Mouse (Mus musculus): ENCODE results near the gene Dop1a. TPM values are rescaled to one million over a fixed set of nuclear protein-coding genes. Genes with fewer than 3 reads are reported as not detected.

The Dop1a gene
- 6.7 and 7.2 TPM in 2 replicates for polyA plus RNA-seq (2015; fragmentation: Nextera tagmentation; extraction: Ambion mirVana)

GRCm38 (mm10) chr9:86466990-86467870, at the start of gene Dop1a:
Dop1a (plus strand) TSS chr9:86467154.
- Histone ChIP-seq H3K27me3 (ENCODE audit: control insufficient read depth, insufficient read depth, low read length) (no peaks in the 10 kb centered on the region), H3K4me1 (replicated peaks; ENCODE audit: control insufficient read depth, insufficient read depth) (no peaks in the 10 kb centered on the region), H3K4me2 (replicated peaks; ENCODE audit: low read depth) (peak within 1 kb of the TSS; percentile 76), H3K4me3 (ENCODE audit: low read depth, low read length) (peak within 1 kb of the TSS; percentile 84), H3K9me3 (ENCODE audit: control insufficient read depth, low read length) (no peaks in the 10 kb centered on the region), H3K27ac (replicated peaks) (peak within 1 kb of the TSS; percentile 94), H3K9ac (ENCODE audit: low read length) (peak within 1 kb of the TSS; percentile 95), H3K36me3 (ENCODE audit: control insufficient read depth, insufficient read depth, low read length) (no peaks in the 10 kb centered on the region)
- WGBS, result 2% methylated on average over 84 of the region's 93 CpGs
- no peak for TF ChIP-seq EP300 (optimal IDR thresholded peaks at IDR 0.05)
- TF ChIP-seq CTCF (IDR thresholded peaks at IDR 0.05; ENCODE audit: low read depth), result peak; percentile 86
- ATAC-seq (ENCODE audit: low FRiP score, low TSS enrichment) (peak; percentile 96), DNase-seq (ENCODE audit: low spot score) (peak; percentile 94)

- Histone ChIP-seq H3K36me3 (ENCODE audit: control insufficient read depth, insufficient read depth, low read length) (no peaks in the 10 kb centered on the region), H3K4me1 (replicated peaks; ENCODE audit: control insufficient read depth, insufficient read depth) (no peaks in the 10 kb centered on the region), H3K4me3 (ENCODE audit: low read depth, low read length) (no peak overlapping the region), H3K4me2 (replicated peaks; ENCODE audit: low read depth) (no peak overlapping the region), H3K9ac (ENCODE audit: low read length) (no peak overlapping the region), H3K27ac (replicated peaks) (no peak overlapping the region), H3K27me3 (ENCODE audit: control insufficient read depth, insufficient read depth, low read length) (no peaks in the 10 kb centered on the region), H3K9me3 (ENCODE audit: control insufficient read depth, low read length) (no peaks in the 10 kb centered on the region)
- TF ChIP-seq CTCF (IDR thresholded peaks at IDR 0.05; ENCODE audit: low read depth), result no peak
- TF ChIP-seq EP300 (optimal IDR thresholded peaks at IDR 0.05), result no peak
- no peak for DNase-seq (ENCODE audit: low spot score)
- 100% methylated on average over 1 of the region's 1 CpGs for WGBS
- ATAC-seq (ENCODE audit: low FRiP score, low TSS enrichment), result no peak
Measured at GRCm38 (mm10) chr9:86417971-86418370, 49.0 kb upstream of the Dop1a start.

DNA sequence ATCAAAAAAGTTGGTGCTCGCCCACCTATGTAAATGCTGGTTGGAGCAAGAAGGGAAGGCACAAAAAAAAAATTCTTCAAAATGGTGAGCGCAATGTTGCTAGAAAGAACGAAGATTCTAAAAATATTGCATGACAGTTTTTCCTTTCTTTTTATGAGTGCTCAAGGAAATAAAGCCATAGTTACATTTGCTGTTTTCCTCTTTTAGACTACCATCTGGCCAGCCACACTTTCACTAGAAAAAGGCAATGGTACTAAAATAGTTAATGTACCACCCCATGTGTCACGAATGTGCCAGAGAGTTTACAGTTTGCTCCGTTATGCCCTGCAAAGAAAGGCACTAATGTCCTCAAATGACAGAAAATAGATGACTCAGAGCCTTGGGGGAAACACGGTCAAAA, 47.6 kb upstream of the Dop1a start:
- WGBS, result 68% methylated on average over 6 of the region's 6 CpGs
- Histone ChIP-seq H3K4me3 (ENCODE audit: low read depth, low read length) (no peak overlapping the region), H3K27ac (replicated peaks) (no peak overlapping the region), H3K4me2 (replicated peaks; ENCODE audit: low read depth) (no peak overlapping the region), H3K9me3 (ENCODE audit: control insufficient read depth, low read length) (no peaks in the 10 kb centered on the region), H3K4me1 (replicated peaks; ENCODE audit: control insufficient read depth, insufficient read depth) (no peaks in the 10 kb centered on the region), H3K27me3 (ENCODE audit: control insufficient read depth, insufficient read depth, low read length) (no peaks in the 10 kb centered on the region), H3K36me3 (ENCODE audit: control insufficient read depth, insufficient read depth, low read length) (no peaks in the 10 kb centered on the region), H3K9ac (ENCODE audit: low read length) (no peak overlapping the region)
- TF ChIP-seq CTCF (IDR thresholded peaks at IDR 0.05; ENCODE audit: low read depth) (no peak), EP300 (optimal IDR thresholded peaks at IDR 0.05) (no peak)
- ATAC-seq (ENCODE audit: low FRiP score, low TSS enrichment) (no peak), DNase-seq (ENCODE audit: low spot score) (no peak)

DNA sequence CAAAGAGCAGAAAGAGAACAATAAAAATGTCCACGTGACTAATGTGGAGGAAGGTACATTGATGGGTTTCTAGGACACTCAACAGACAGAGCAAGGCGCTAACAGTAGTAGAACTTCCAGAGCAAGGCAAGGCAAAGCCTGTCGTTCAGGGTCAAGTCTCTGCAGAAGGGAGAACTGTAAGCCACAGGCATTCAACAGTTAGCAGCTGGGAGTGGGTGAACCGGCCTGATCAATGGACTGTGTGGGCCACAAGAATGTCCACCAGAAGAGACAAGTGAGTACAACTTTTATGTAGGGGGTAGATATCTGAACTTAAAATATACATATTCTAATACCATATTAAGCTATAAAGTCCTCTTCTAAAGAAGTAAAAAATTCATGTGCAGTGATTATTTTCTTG, 43.6 kb upstream of the Dop1a start:
- H3K9me3 ChIP-seq (ENCODE audit: control insufficient read depth, low read length), result no peaks in the 10 kb centered on the region
- no peak overlapping the region for H3K9ac ChIP-seq (ENCODE audit: low read length)
- no peaks in the 10 kb centered on the region for H3K4me1 ChIP-seq (replicated peaks; ENCODE audit: control insufficient read depth, insufficient read depth)
- no peak for ATAC-seq (ENCODE audit: low FRiP score, low TSS enrichment)
- no peak overlapping the region for H3K4me3 ChIP-seq (ENCODE audit: low read depth, low read length)
- H3K36me3 ChIP-seq (ENCODE audit: control insufficient read depth, insufficient read depth, low read length), result no peaks in the 10 kb centered on the region
- no peak for TF ChIP-seq EP300 (optimal IDR thresholded peaks at IDR 0.05)
- no peak for TF ChIP-seq CTCF (IDR thresholded peaks at IDR 0.05; ENCODE audit: low read depth)
- H3K27ac ChIP-seq (replicated peaks), result no peak overlapping the region
- DNase-seq (ENCODE audit: low spot score), result no peak
- H3K4me2 ChIP-seq (replicated peaks; ENCODE audit: low read depth), result no peak overlapping the region
- WGBS, result 84% methylated on average over 4 of the region's 4 CpGs
- no peaks in the 10 kb centered on the region for H3K27me3 ChIP-seq (ENCODE audit: control insufficient read depth, insufficient read depth, low read length)

DNA sequence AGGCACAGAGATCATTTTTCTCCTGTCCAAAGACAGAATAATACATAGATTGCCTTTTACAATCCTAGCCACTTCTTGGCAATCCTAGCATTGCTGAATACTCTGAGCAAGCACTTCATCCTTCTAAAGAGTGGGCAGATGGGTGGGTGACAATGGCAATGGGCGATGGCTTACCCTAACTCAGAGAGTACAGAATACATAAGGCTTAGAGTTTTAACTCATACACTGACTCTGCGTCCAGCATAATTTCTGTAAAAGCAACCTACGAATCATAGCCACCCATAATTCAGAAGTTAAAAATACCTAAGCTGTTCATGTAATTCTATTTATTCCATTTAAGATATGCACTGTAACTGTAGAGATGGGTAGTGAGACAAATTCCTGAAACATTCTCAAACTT, 31.4 kb upstream of the Dop1a start:
- no peaks in the 10 kb centered on the region for H3K27me3 ChIP-seq (ENCODE audit: control insufficient read depth, insufficient read depth, low read length)
- no peak overlapping the region for H3K27ac ChIP-seq (replicated peaks)
- H3K4me3 ChIP-seq (ENCODE audit: low read depth, low read length), result no peak overlapping the region
- H3K9me3 ChIP-seq (ENCODE audit: control insufficient read depth, low read length), result no peaks in the 10 kb centered on the region
- WGBS, result 74% methylated on average over 3 of the region's 3 CpGs
- H3K36me3 ChIP-seq (ENCODE audit: control insufficient read depth, insufficient read depth, low read length), result no peaks in the 10 kb centered on the region
- TF ChIP-seq EP300 (optimal IDR thresholded peaks at IDR 0.05) (no peak), CTCF (IDR thresholded peaks at IDR 0.05; ENCODE audit: low read depth) (no peak)
- H3K4me2 ChIP-seq (replicated peaks; ENCODE audit: low read depth), result no peak overlapping the region
- no peak overlapping the region for H3K9ac ChIP-seq (ENCODE audit: low read length)
- DNase-seq (ENCODE audit: low spot score) (no peak), ATAC-seq (ENCODE audit: low FRiP score, low TSS enrichment) (no peak)
- no peaks in the 10 kb centered on the region for H3K4me1 ChIP-seq (replicated peaks; ENCODE audit: control insufficient read depth, insufficient read depth)

GRCm38 (mm10) chr9:86436608-86437007, 30.3 kb upstream of the Dop1a start:
- Histone ChIP-seq H3K4me2 (replicated peaks; ENCODE audit: low read depth) (no peak overlapping the region), H3K36me3 (ENCODE audit: control insufficient read depth, insufficient read depth, low read length) (no peaks in the 10 kb centered on the region), H3K27me3 (ENCODE audit: control insufficient read depth, insufficient read depth, low read length) (no peaks in the 10 kb centered on the region), H3K27ac (replicated peaks) (no peak overlapping the region), H3K4me3 (ENCODE audit: low read depth, low read length) (no peak overlapping the region), H3K9ac (ENCODE audit: low read length) (no peak overlapping the region), H3K9me3 (ENCODE audit: control insufficient read depth, low read length) (no peaks in the 10 kb centered on the region), H3K4me1 (replicated peaks; ENCODE audit: control insufficient read depth, insufficient read depth) (no peaks in the 10 kb centered on the region)
- 95% methylated on average over 8 of the region's 8 CpGs for WGBS
- TF ChIP-seq EP300 (optimal IDR thresholded peaks at IDR 0.05), result no peak
- TF ChIP-seq CTCF (IDR thresholded peaks at IDR 0.05; ENCODE audit: low read depth), result no peak
- DNase-seq (ENCODE audit: low spot score), result no peak
- ATAC-seq (ENCODE audit: low FRiP score, low TSS enrichment), result no peak
